Mouse (Mus musculus) ES-Bruce4 (cell line): Measurements from ENCODE around the gene Il34. TPM values are rescaled to one million over a fixed set of nuclear protein-coding genes. Genes with fewer than 3 reads are reported as not detected.

ENCODE experiments used
- H3K27ac ChIP-seq: 2 replicates; pipeline ENCODE4 v1.5.1; 2012; ENCODE audit warnings: low read length, inconsistent platforms; ENCODE audit not compliant: insufficient read depth
- H3K27me3 ChIP-seq: 2 replicates; pipeline ENCODE4 v1.6.1; 2012; ENCODE audit warnings: mild to moderate bottlenecking, low read length, inconsistent platforms; ENCODE audit not compliant: control insufficient read depth, poor library complexity, insufficient read depth, severe bottlenecking
- H3K36me3 ChIP-seq: 2 replicates; pipeline ENCODE4 v1.6.1; 2012; ENCODE audit warnings: inconsistent platforms, mild to moderate bottlenecking, low read length, moderate library complexity; ENCODE audit not compliant: control insufficient read depth, poor library complexity, insufficient read depth, severe bottlenecking
- H3K4me1 ChIP-seq: one replicate; pipeline ENCODE4 v1.8.1; 2011; ENCODE audit warnings: low read length; ENCODE audit not compliant: control insufficient read depth, insufficient read depth
- H3K4me3 ChIP-seq: 2 replicates; pipeline ENCODE4 v1.5.1; 2011; ENCODE audit warnings: low read depth, mild to moderate bottlenecking, low read length
- H3K9ac ChIP-seq: 2 replicates; pipeline ENCODE4 v1.6.1; 2012; ENCODE audit warnings: low read depth, mild to moderate bottlenecking, inconsistent platforms; ENCODE audit not compliant: poor library complexity, severe bottlenecking
- H3K9me3 ChIP-seq: replicated peaks from 2 replicates; pipeline ENCODE4 v1.6.1; 2012; ENCODE audit warnings: mild to moderate bottlenecking, low read length, inconsistent platforms; ENCODE audit not compliant: control insufficient read depth, poor library complexity, insufficient read depth, severe bottlenecking
- CTCF ChIP-seq: IDR thresholded peaks from one replicate; pipeline ENCODE4 v1.8.1; 2011; ENCODE audit warnings: low read depth, low read length
- EP300 ChIP-seq: IDR thresholded peaks from 2 replicates; pipeline ENCODE4 v1.6.1; 2011; ENCODE audit warnings: low read depth, low read length; ENCODE audit not compliant: insufficient read depth
- POLR2A ChIP-seq: IDR thresholded peaks from one replicate; pipeline ENCODE4 v1.8.1; 2011; ENCODE audit warnings: low read length; ENCODE audit not compliant: insufficient read depth
- polyA plus RNA-seq: library from polyadenylated mRNA; stranded (reverse); fragments of >200 nt; gene quantifications from 2 replicates; pipeline ENCODE4 v1.2.4, GENCODE M21; 2011; ENCODE audit warnings: low read depth; ENCODE audit not compliant: missing spikeins, insufficient read depth, insufficient read length

The Il34 gene
- polyA plus RNA-seq, 1 experiment, result 0.34 TPM

GRCm38 (mm10) chr8:110746661-110747060, 59.1 kb downstream of the Il34 start:
- no peak for TF ChIP-seq CTCF
- no peak for TF ChIP-seq POLR2A
- no peak for TF ChIP-seq EP300
- no peak overlapping the region for H3K27ac ChIP-seq
- H3K9me3 ChIP-seq, result no peaks in the 10 kb centered on the region
- no peak overlapping the region for H3K4me3 ChIP-seq
- H3K27me3 ChIP-seq, result no peaks in the 10 kb centered on the region
- no peaks in the 10 kb centered on the region for H3K4me1 ChIP-seq
- no peak overlapping the region for H3K9ac ChIP-seq
- H3K36me3 ChIP-seq, result no peaks in the 10 kb centered on the region

DNA sequence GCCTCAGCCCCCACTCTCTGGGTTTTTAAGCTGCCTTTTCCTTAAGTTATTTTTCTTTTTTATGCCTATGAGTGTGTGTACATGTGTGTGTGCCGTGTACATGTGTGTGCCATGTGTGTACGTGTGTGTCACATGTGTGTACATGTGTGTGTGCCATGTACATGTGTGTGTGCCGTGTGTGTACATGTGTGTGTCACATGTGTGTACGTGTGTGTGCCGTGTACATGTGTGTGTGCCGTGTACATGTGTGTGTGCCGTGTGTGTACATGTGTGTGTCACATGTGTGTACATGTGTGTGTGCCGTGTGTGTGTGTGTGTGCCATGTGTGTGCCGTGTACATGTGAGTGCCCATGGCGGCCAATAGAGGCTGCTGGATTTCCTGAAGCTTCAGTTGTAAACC, 60.6 kb downstream of the Il34 start:
- Histone ChIP-seq H3K27ac (no peak overlapping the region), H3K36me3 (no peaks in the 10 kb centered on the region), H3K9me3 (no peaks in the 10 kb centered on the region), H3K9ac (no peak overlapping the region), H3K4me1 (no peaks in the 10 kb centered on the region), H3K4me3 (no peak overlapping the region), H3K27me3 (no peaks in the 10 kb centered on the region)
- TF ChIP-seq CTCF (no peak), POLR2A (no peak), EP300 (no peak)

GRCm38 (mm10) chr8:110742452-110742818, 63.3 kb downstream of the Il34 start:
- no peak overlapping the region for H3K9ac ChIP-seq
- H3K4me1 ChIP-seq, result no peaks in the 10 kb centered on the region
- H3K27me3 ChIP-seq, result no peaks in the 10 kb centered on the region
- no peak overlapping the region for H3K4me3 ChIP-seq
- no peak overlapping the region for H3K27ac ChIP-seq
- H3K9me3 ChIP-seq, result no peaks in the 10 kb centered on the region
- TF ChIP-seq POLR2A (no peak), EP300 (no peak), CTCF (no peak)
- H3K36me3 ChIP-seq, result no peaks in the 10 kb centered on the region

DNA sequence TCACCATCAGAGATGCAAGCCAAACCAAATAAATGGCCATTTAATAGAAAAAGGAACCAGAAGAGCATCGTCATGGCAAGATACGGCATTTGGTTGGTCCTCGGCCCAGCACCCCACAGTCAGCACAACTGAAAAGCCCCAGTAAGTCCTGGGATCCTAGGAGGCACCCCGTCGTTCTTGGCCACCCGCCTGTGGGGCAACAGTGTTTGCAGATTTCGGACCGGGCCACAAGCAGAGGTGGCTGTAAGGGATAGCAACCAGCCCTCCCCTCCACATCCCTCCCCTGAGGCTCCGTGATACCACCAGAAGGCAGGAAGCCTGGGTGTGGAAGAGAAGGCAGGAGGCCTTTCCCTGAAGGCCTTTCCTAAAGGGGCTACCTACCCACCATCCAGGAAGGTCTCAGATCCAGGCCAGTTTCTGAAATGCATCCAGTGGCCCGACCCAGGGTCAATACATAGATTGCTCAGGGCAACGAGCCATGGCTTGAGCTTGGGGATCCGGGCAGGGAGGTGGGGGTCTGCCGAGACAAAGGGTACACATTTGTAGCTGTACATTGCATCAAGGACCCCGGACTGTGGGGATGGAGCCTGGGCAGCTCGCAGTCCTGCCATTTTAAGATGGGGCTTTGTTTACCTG, 63.8 kb downstream of the Il34 start:
- no peak for TF ChIP-seq POLR2A
- no peak for TF ChIP-seq CTCF
- TF ChIP-seq EP300, result no peak
- no peaks in the 10 kb centered on the region for H3K36me3 ChIP-seq
- H3K27ac ChIP-seq, result no peak overlapping the region
- no peak overlapping the region for H3K4me3 ChIP-seq
- H3K27me3 ChIP-seq, result no peaks in the 10 kb centered on the region
- no peak overlapping the region for H3K9ac ChIP-seq
- H3K4me1 ChIP-seq, result no peaks in the 10 kb centered on the region
- H3K9me3 ChIP-seq, result no peaks in the 10 kb centered on the region

- no peak overlapping the region for H3K9ac ChIP-seq
- TF ChIP-seq EP300 (no peak), CTCF (no peak), POLR2A (no peak)
- no peaks in the 10 kb centered on the region for H3K36me3 ChIP-seq
- H3K27ac ChIP-seq, result no peak overlapping the region
- H3K27me3 ChIP-seq, result no peaks in the 10 kb centered on the region
- H3K4me1 ChIP-seq, result no peaks in the 10 kb centered on the region
- no peaks in the 10 kb centered on the region for H3K9me3 ChIP-seq
- no peak overlapping the region for H3K4me3 ChIP-seq
Observed at GRCm38 (mm10) chr8:110740629-110741175, 65.0 kb downstream of the Il34 start.

DNA sequence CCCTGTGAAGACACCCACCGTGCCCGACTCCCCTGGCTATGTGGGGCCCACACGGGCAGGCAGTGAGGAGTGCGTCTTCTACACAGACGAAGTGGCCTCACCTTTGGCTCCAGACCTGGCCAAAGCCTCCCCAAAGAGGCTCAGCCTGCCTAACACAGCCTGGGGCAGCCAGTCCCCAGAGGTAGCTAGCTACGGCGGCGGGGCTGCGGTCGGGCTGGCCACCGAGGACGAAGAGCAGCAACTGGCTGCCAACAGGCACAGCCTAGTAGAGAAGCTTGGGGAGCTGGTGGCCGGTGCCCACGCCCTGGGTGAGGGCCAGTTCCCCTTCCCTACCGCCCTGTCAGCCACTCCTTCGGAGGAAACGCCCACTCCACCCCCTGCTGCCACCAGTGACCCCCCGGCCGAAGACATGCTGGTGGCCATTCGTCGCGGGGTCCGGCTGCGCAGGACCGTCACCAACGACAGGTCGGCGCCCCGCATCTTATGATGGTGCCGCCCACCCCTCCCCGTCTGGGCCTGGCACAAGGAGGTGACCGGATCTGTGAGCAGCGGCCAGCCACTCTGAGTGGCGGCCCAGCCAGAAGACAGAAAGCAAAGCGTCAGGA, 67.0 kb downstream of the Il34 start:
- TF ChIP-seq EP300, result no peak
- no peak for TF ChIP-seq POLR2A
- TF ChIP-seq CTCF, result no peak
- Histone ChIP-seq H3K9ac (no peak overlapping the region), H3K9me3 (no peaks in the 10 kb centered on the region), H3K4me1 (no peaks in the 10 kb centered on the region), H3K4me3 (peak overlapping the region; percentile 17), H3K27me3 (no peaks in the 10 kb centered on the region), H3K36me3 (no peaks in the 10 kb centered on the region), H3K27ac (no peak overlapping the region)
